Mouse (Mus musculus): ENCODE results near the gene Arhgap15.

DNA sequence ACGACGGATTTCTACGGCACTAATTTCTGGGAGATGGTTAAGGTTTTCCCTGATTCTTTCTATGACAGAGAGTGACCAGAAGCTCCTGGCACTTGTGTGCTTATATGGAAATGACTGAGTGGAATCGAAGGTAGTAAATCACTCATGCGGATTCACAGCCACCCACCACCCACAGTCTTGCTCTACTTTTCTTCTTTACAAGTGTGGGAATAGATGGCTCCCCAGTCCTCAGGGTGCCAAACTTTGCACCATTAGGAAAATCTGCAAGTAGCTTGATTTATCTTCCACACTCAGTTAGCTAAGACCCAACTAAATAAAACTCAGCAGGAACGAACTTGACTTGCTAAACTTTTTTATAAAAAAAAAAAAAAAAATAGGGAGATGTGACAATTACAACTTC lies 331.9 kb downstream of the Arhgap15 start:
- no peak for TF ChIP-seq CTCF (IDR thresholded peaks at IDR 0.05; ENCODE audit: insufficient read depth, low read depth, low read length)
- TF ChIP-seq POLR2A (IDR thresholded peaks at IDR 0.05; ENCODE audit: insufficient read depth, low read depth, low read length) = no peak
